ENCODE assay signal across 16 mouse cellular contexts in genomic region chr14:60422920-60423319, GRCm38 (mm10). TPM values are rescaled to one million over a fixed set of nuclear protein-coding genes. Genes with fewer than 3 reads are reported as not detected.
DNase-seq lines count a peak whose midpoint lies in the region; ATAC-seq lines count a peak whose summit lies in the region.
"Had no signal": no experiment of that assay in that cellular context is flagged by ENCODE, and none has a peak within 500 bp of the region (broad histone marks: within the 10 kb centered on the region; RNA-seq: fewer than 3 reads in every experiment).

No protein-coding gene starts in this region.

- ATAC-seq in megakaryocyte, adult 5-6 weeks (ENCODE audit: poor library complexity, severe bottlenecking): peak; percentile 83
- peak; percentile 72 for ATAC-seq in neutrophil, adult 5-6 weeks (ENCODE audit: extremely low read depth, insufficient number of reproducible peaks, low FRiP score, poor library complexity, severe bottlenecking)
- ATAC-seq: forebrain, embryonic 14.5 days; forebrain, embryonic 16.5 days had no signal

- DNase-seq in 416B (ENCODE audit: low read depth): peak; percentile 17
- DNase-seq in cerebellum, postnatal 25 days: no peak
- DNase-seq in natural killer cell, adult 2 months (ENCODE audit: low spot score in 2 of 2): no peak
- DNase-seq: adrenal gland, adult 2 months; adrenal gland, postnatal 10 days; adrenal gland, postnatal 25 days; cerebellum, adult 11 months; cerebellum, adult 18-20 months; cerebellum, adult 8-10 months; cerebellum, adult 9-11 months; cerebellum, postnatal 14 days had no signal

RNA-seq across cellular contexts. Expression of gene Amer2, which starts 49.9 kb away (rescaled TPM):
- 2.9 and 4.4 TPM in 2 replicates for total RNA-seq in megakaryocyte, adult 5-6 weeks (2015)
- 1.9 and 2.4 TPM in 2 replicates for total RNA-seq in megakaryocyte, adult 5-6 weeks (2017)
- total RNA-seq in neutrophil, adult 5-6 weeks (2017): 10.9 and 11.5 TPM in 2 replicates
- total RNA-seq: MEL had no signal
